Mouse (Mus musculus) ES-Bruce4 (cell line): ENCODE measurements around the gene Sdc3. TPM values are rescaled to one million over a fixed set of nuclear protein-coding genes. Genes with fewer than 3 reads are reported as not detected.

Experiments used
- H3K27ac ChIP-seq: 2 replicates; pipeline ENCODE4 v1.5.1; 2012; ENCODE audit warnings: low read length, inconsistent platforms; ENCODE audit not compliant: insufficient read depth
- H3K27me3 ChIP-seq: 2 replicates; pipeline ENCODE4 v1.6.1; 2012; ENCODE audit warnings: mild to moderate bottlenecking, low read length, inconsistent platforms; ENCODE audit not compliant: control insufficient read depth, poor library complexity, insufficient read depth, severe bottlenecking
- H3K36me3 ChIP-seq: 2 replicates; pipeline ENCODE4 v1.6.1; 2012; ENCODE audit warnings: inconsistent platforms, mild to moderate bottlenecking, low read length, moderate library complexity; ENCODE audit not compliant: control insufficient read depth, poor library complexity, insufficient read depth, severe bottlenecking
- H3K4me1 ChIP-seq: one replicate; pipeline ENCODE4 v1.8.1; 2011; ENCODE audit warnings: low read length; ENCODE audit not compliant: control insufficient read depth, insufficient read depth
- H3K4me3 ChIP-seq: 2 replicates; pipeline ENCODE4 v1.5.1; 2011; ENCODE audit warnings: low read depth, mild to moderate bottlenecking, low read length
- H3K9ac ChIP-seq: 2 replicates; pipeline ENCODE4 v1.6.1; 2012; ENCODE audit warnings: low read depth, mild to moderate bottlenecking, inconsistent platforms; ENCODE audit not compliant: poor library complexity, severe bottlenecking
- H3K9me3 ChIP-seq: replicated peaks from 2 replicates; pipeline ENCODE4 v1.6.1; 2012; ENCODE audit warnings: mild to moderate bottlenecking, low read length, inconsistent platforms; ENCODE audit not compliant: control insufficient read depth, poor library complexity, insufficient read depth, severe bottlenecking
- CTCF ChIP-seq: IDR thresholded peaks from one replicate; pipeline ENCODE4 v1.8.1; 2011; ENCODE audit warnings: low read depth, low read length
- EP300 ChIP-seq: IDR thresholded peaks from 2 replicates; pipeline ENCODE4 v1.6.1; 2011; ENCODE audit warnings: low read depth, low read length; ENCODE audit not compliant: insufficient read depth
- POLR2A ChIP-seq: IDR thresholded peaks from one replicate; pipeline ENCODE4 v1.8.1; 2011; ENCODE audit warnings: low read length; ENCODE audit not compliant: insufficient read depth
- polyA plus RNA-seq: library from polyadenylated mRNA; stranded (reverse); fragments of >200 nt; gene quantifications from 2 replicates; pipeline ENCODE4 v1.2.4, GENCODE M21; 2011; ENCODE audit warnings: low read depth; ENCODE audit not compliant: missing spikeins, insufficient read depth, insufficient read length

Gene Sdc3
- polyA plus RNA-seq, 1 experiment: 8.6 TPM

DNA sequence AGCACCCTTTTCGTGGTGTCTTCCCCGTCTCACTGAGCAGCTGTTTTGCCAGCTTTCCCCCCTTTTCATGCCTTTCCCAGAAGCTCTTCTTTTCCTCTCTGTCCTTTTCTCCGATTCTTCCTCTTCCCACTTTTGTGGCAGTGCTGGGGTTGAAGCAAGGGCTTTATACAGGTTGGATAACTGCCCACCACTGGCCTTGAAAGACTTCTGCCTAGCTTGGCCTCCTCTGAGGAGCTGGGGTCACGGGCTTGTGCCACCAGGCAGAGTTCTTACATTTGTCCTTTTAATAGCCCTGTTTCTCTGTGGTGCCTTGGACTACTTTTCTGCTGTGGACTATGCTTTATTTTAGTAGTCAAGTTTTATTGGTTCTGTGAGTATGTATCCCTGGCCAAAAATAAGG, 25.4 kb upstream of the Sdc3 start:
- Histone ChIP-seq H3K36me3 (peaks cover 96% of the 10 kb centered on the region), H3K4me3 (no peak overlapping the region), H3K9me3 (no peaks in the 10 kb centered on the region), H3K9ac (no peak overlapping the region), H3K27ac (no peak overlapping the region), H3K4me1 (no peaks in the 10 kb centered on the region), H3K27me3 (no peaks in the 10 kb centered on the region)
- no peak for TF ChIP-seq EP300

DNA sequence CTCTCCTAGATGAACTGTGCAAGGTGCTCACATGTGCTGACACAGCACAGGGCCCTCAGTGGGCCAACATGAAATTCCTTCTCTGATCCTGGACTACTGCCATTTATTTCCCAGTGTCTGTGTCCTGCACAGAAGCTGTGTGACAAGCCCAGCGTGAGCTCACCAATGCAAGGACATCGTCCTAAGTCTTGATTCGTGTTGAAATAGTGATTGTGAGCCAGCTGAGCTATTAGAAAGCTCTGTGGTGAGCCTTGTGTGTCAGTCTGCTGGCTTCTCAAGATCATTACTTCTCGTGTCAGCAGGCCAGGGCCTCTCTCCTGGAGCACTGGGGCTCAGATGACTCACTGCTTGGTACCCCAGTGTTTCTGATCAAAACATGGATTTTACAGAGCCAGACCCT, 18.4 kb upstream of the Sdc3 start:
- no peaks in the 10 kb centered on the region for H3K9me3 ChIP-seq
- H3K4me1 ChIP-seq: peaks cover 1% of the 10 kb centered on the region
- H3K27me3 ChIP-seq: no peaks in the 10 kb centered on the region
- H3K27ac ChIP-seq: no peak overlapping the region
- TF ChIP-seq CTCF (no peak), POLR2A (no peak), EP300 (no peak)
- H3K9ac ChIP-seq: no peak overlapping the region
- H3K36me3 ChIP-seq: peaks cover 62% of the 10 kb centered on the region
- H3K4me3 ChIP-seq: no peak overlapping the region

DNA sequence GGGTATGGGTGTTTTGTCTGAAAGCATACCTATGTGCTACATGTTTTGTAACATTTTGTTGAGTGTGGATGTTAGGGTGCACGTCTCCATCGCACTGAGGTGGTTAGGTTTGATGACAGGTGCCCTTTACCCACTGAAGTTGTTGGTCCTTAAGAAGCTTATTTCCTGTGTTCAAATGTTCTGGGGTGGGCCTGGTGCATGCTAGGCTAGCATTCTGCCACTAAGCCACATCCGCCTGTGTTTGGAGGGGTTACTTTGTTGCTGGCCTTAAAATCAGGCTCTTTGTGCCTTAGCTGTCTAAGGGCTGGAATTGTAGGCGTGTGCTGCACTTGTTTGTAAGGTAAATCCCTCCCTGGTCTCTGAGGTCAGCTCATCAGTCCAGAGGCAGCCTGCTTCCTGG, 17.5 kb upstream of the Sdc3 start:
- H3K4me3 ChIP-seq: no peak overlapping the region
- H3K27me3 ChIP-seq: no peaks in the 10 kb centered on the region
- no peak for TF ChIP-seq EP300
- no peak overlapping the region for H3K9ac ChIP-seq
- peaks cover 62% of the 10 kb centered on the region for H3K36me3 ChIP-seq
- no peaks in the 10 kb centered on the region for H3K9me3 ChIP-seq
- H3K4me1 ChIP-seq: peaks cover 1% of the 10 kb centered on the region
- H3K27ac ChIP-seq: no peak overlapping the region

DNA sequence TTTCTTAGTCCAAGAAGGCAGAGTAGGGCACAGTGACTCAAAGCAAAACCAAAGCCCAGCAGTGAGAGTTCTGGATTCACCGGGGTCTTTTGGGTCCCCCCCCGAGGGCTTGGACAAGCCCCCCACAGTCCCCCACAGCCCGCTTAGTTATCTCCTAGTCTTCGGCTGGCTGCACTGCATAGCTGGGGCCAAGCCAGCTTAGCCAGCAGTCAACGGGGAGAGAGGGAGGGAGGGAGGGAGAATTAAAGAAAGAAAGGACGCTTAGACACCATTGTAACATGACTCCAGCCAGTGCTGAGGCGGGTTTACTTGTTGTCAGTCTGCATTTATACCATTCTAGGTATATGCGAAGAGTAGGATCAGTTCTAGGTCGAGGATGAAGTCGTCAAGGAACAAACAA, 14.7 kb upstream of the Sdc3 start:
- H3K27ac ChIP-seq: no peak overlapping the region
- H3K4me1 ChIP-seq: peaks cover 1% of the 10 kb centered on the region
- peaks cover 54% of the 10 kb centered on the region for H3K36me3 ChIP-seq
- no peak for TF ChIP-seq POLR2A
- no peak for TF ChIP-seq CTCF
- TF ChIP-seq EP300: no peak
- no peaks in the 10 kb centered on the region for H3K27me3 ChIP-seq
- H3K4me3 ChIP-seq: no peak overlapping the region
- H3K9me3 ChIP-seq: no peaks in the 10 kb centered on the region
- no peak overlapping the region for H3K9ac ChIP-seq

DNA sequence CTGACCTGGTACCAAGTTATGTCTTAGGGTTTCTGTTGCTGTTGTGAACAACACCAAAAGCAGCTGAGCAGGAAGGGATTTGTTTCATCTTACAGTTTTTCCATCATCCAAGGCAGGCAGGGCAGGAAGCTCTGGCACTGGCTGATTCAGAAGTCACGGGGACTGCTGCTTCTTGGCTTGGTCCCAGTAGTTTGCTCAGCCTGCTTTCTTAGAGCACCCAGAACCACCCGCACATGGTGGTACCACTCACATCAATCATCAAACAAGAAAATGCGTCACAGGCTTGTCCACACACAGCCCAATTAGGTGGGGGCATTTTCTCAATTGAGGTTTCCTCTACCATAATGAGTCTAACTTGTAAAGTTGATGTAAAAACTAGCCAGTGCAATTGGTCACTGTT, 13.3 kb upstream of the Sdc3 start:
- Histone ChIP-seq H3K27ac (peak overlapping the region; percentile 60), H3K36me3 (peaks cover 40% of the 10 kb centered on the region), H3K4me1 (peaks cover 1% of the 10 kb centered on the region), H3K4me3 (no peak overlapping the region), H3K27me3 (no peaks in the 10 kb centered on the region), H3K9me3 (no peaks in the 10 kb centered on the region), H3K9ac (no peak overlapping the region)
- TF ChIP-seq EP300: no peak
- no peak for TF ChIP-seq CTCF
- no peak for TF ChIP-seq POLR2A

DNA sequence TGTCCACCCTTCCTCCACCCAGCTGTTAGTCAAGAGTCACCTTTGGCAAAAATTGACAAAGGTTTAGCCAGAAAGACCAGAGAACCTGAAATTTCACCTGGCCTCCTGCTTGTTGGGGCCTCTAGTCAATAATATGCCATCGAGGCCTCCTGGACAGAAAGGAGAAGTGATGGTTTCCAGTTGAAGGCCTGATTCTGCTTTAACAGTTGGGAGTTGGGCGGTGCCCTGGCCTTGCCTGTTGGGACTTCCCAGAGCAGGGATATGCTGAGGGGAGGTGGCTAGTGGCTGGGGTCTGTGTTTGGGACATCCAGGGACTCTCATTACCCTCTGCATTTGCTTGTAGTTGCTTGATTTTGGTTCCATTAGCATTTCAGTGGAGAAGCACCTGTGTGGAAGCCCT, 9.8 kb upstream of the Sdc3 start:
- Histone ChIP-seq H3K9me3 (no peaks in the 10 kb centered on the region), H3K36me3 (peaks cover 29% of the 10 kb centered on the region), H3K4me1 (no peaks in the 10 kb centered on the region), H3K27me3 (no peaks in the 10 kb centered on the region), H3K9ac (no peak overlapping the region), H3K27ac (peak overlapping the region; percentile 88), H3K4me3 (no peak overlapping the region)
- TF ChIP-seq POLR2A: no peak

DNA sequence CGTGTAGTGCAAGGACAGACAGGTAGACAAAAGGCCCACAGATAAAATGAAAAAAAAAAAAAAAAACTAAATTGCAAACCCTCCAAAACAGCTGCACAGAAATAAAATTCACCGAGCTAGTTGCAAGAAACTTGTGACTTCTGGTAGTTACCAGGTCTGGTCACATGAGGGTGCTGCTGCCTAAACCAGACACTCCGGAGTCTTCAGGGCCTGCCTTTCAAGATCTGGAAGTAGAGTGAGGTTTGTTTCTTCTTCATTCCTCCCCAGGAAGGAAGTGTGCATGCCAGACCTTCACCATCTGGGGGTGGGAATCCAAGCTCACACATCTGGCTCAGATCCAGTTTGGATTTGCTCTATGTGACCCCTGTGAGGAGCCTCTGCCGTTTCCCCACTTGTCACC, 7.6 kb upstream of the Sdc3 start:
- H3K36me3 ChIP-seq: peaks cover 13% of the 10 kb centered on the region

More for the DNA sequence above, 7.6 kb upstream of the Sdc3 start:
- TF ChIP-seq POLR2A (no peak), CTCF (peak; percentile 59), EP300 (no peak)
- no peaks in the 10 kb centered on the region for H3K27me3 ChIP-seq
- H3K27ac ChIP-seq: no peak overlapping the region
- no peaks in the 10 kb centered on the region for H3K9me3 ChIP-seq
- no peak overlapping the region for H3K4me3 ChIP-seq
- H3K9ac ChIP-seq: no peak overlapping the region
- no peaks in the 10 kb centered on the region for H3K4me1 ChIP-seq
